Mouse (Mus musculus) c-Kit-positive CD71-negative TER-119-negative erythroid progenitor cells, embryonic 14.5 days (primary cell): Measurements from ENCODE around the gene Ifitm2.
A peak's percentile ranks its signal among the peaks of the same experiment; 100 is the strongest.

ENCODE experiments used
- DNase-seq: peaks from one replicate; pipeline ENCODE4 v3.0.0-alpha.2; 2013; ENCODE audit warnings: low read depth

The Ifitm2 gene

DNA sequence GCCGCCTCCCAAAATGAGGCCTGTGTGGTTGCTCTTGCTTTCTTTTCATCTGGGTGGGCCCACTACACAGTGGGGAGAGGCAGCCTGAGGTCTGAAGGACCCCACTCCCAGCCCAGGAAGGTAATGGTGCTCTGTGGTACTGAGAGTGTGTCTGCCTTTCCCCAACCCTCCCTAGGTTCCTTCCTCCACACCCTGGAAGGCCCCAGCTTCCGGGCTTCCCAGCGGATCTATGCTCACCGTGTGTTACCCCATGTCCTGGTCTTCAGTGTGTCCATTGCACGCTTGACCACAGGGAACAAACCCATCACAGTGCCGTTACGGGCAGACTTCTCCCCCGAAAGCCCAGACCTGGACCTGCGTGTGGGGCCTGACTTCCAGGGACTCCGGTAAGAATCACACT, 13.0 kb downstream of the Ifitm2 start:
- DNase-seq: no peak

DNA sequence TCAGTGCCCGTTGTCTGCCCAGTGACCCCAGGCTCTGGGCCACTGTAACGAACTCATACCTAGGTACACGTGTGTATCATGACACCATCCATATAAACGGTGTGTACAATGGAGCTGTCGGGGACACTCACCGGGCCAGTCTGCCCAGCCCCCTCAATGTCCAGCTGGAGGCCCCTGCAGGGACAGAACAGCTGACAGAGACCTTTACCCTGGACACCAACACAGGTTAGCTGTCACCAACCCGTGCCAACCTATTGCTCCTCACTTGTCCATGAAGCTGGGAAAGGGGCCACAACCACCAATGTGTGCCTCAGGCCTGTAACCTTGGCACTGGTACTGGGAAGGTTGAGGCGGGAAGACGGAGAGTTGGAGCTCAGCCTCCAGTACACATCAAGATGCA, 13.4 kb downstream of the Ifitm2 start:
- no peak for DNase-seq

DNA sequence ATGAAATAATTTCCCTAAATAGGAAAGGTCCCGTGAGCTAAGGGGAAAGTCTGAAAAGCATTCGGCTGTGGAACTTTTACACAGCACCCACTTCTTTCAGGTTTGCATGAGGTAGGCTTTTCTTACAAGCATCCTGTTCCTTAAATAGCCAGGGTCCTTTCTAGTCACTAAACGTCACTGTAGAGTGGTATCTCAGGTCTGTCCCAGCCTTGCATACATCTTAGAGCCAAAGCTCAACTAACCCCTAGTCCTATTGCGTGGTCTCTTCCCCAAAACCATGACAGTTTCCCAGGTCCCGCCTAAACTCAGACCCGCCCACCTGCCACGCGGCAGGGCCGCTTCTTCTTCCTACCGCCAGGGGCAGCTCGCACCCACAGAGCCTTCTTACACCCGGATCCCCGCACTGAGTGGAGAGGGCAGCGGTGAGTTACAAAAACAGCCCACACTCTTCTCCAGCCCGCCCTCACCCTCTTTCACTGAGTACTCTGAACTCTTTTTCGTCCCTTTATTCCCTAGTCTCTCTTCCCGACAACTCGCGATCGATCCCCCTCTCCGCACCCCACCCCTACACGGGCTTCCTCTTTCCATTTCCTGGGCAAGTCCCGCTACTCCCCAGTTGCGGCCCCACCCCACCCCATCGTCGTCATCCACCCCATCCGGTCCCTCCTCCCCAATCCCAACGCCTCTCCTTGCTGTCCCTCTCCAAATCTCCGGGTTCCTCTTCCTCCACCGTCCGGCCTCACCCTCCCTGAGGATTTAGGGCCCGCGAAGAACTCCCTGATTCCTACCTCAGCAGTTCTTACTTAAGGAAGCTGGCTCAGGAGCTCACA, 14.3 kb downstream of the Ifitm2 start, which contains the start of gene Pgghg:
TSS of gene Pgghg (plus strand) at position 170 of the 830 bp plus-strand sequence.
- peak; percentile 69 for DNase-seq

DNA sequence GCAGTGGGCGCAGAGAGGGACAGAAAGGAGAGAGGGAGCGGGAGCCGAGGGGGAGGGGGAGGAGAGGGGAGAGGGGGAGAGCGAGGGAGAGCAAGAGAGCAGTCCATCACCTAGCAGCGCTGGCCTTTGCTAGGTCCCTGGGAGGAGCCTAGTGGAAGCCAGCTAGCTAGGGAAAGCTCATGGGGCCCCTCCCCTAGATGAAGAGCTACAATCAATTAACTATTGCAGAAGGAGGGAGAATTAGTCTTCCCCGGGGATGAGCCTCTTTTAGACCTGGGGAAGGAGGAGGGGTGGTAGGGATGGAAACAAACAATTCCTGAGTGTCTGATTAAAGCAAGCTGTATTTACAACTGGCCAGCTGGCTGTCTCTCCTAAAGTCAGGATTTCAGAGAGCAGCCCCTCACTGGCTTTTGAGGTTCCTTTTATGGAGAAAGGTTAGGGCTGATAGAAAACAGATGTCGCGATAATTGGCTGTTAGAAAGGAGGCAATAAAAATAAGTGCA, 16.1 kb downstream of the Ifitm2 start:
- no peak for DNase-seq

DNA sequence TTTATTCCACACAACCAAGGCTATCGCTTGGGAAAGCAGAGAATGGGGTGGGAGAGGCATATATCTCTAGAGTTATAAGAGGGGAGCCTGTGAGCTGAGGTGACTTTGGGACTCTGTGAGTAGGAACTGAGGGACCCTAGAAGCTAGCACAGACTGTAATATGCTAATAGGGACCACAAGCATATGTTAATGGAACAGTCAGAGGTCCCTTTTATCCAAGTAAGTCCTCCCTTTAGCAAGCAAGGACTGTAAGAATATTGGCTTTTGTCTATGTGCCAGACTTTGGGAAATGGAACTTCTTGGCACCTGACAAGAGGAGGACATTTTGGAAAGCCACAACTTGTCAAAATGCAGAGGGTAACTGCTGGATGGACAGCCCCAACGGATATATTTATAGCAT, 16.9 kb downstream of the Ifitm2 start:
- no peak for DNase-seq

GRCm38 (mm10) chr7:140938436-140938835, 17.4 kb downstream of the Ifitm2 start:
- no peak for DNase-seq

- no peak for DNase-seq
These were observed 28.6 kb downstream of the Ifitm2 start for GRCm38 (mm10) chr7:140927181-140927580.

- no peak for DNase-seq
These were observed 32.6 kb downstream of the Ifitm2 start for GRCm38 (mm10) chr7:140923070-140923775.

GRCm38 (mm10) chr7:140922398-140923069, 33.3 kb downstream of the Ifitm2 start:
- DNase-seq: no peak

GRCm38 (mm10) chr7:140921225-140921975, 34.4 kb downstream of the Ifitm2 start:
- no peak for DNase-seq

DNA sequence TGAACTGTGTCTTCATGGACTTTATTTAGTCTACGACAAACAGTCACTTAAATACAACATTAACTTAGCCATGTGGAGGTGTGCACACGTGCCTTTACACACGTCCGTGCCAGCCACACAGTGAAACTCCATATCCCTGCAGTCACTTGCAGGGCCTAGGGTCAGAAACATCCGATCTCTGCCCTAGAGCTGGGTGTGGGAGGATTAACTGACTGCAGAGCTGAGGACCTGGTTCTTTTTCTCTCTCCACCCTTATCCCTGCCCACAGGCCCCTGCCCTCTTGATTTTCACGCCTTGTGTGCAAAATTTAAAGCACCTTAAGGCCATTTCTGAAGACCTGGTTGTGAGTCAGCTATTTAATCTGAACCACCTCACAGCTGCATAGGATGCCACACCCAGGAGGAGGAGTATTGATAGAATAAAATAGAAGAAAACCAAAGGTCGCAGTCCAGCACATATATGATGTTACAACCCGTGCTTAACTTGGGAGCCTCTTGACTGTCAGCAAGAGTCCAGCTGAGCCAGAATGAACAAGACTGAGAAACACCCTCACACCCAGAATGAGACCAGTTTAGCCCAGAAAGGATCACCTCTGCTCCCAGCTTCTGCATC, 35.3 kb downstream of the Ifitm2 start, which contains the start of gene Nlrp6:
TSS of gene Nlrp6 (plus strand) at position 485 of the 612 bp plus-strand sequence.
- no peak for DNase-seq

DNA sequence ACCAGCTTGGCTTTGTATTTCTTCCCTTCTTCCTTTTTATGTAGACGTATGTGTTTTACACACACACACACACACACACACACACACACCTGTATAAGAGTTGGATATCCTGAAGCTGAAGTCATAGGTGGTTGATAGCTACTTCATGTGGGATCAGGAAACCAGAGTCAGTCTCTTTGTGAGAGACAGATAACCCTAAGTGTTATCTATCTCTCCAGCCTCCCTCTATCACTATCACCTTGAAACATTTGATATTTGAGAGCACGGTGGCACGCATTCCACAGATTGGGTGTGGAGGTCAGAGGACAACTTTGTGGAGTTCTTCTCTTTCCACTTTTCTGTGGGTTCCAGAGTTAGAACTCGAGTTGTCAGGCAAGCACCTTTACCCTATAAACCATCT, 35.9 kb downstream of the Ifitm2 start:
- DNase-seq: no peak

DNA sequence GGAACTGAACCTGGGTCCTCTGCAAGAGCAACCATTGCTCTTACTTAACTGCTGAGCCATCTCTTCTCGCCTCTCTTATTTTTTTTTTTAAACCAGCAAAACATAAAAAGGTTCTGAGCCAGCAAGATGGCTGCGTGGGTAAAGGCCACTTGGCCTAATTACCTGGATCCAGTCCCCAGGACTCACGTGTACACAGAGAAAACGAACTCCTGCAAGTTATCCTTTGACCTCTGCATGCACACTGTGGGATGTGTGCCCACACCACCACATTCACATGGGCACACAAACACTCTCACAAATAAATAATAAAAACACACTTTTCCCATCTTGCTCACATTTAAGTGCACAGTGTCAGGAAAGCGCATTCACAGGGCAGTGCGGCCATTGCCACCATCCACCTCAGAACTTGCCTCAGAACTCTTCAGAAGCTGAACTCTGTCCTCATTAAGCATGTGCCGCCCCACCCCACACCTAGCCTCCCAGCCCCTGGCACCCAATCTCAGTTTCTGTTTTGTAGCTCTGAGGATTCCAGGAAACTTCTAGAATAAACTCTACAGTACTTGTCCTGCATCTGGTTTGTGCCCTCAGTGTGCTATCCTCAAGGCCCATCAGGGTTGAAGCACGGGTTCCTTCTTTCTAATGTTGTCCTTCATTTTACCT, 41.6 kb downstream of the Ifitm2 start:
- no peak for DNase-seq

GRCm38 (mm10) chr7:140912846-140913482, 42.8 kb downstream of the Ifitm2 start:
- no peak for DNase-seq

DNA sequence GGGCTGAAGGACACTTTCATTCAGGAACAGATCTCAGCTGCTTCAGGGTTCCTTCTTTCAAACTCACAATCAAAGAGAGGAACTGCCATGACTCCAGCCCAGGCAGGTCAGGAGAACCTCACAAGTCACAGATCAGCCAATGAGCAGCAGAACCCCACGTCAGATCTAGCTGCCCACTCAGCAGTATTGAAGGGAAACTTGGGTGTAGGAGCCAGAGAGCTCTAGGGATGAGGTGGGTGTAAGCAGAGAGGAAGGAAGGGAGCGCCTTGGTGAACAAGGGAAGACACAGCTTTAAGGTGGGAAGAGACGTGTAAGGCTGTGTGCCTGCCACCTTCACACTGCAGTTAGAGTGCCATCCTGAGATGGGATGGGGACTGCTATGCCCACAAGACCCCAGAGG, 43.5 kb downstream of the Ifitm2 start:
- no peak for DNase-seq

DNA sequence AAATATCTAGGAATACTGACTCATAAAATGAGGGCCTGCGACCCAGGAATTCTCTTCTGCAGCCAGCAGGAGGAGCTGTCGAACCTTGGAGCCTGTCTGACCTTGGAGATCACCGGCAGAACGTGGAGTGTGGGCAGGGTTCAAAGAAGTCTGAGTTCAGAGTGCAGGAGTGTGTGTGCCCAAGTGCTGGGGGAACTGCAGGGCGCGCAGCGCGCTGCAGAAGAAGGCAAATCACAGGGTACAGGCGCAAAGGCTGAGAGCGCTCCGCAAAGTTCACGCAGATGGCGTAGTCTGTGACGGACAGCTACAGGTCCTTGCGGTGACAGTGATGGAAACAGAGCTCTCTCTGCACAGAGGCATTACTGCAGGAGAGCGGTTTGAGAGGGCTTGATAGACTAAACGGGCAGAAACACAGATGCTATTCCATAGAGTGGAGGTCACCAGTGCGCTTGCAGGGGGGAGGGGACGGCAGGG, 47.1 kb downstream of the Ifitm2 start:
- peak; percentile 76 for DNase-seq

DNA sequence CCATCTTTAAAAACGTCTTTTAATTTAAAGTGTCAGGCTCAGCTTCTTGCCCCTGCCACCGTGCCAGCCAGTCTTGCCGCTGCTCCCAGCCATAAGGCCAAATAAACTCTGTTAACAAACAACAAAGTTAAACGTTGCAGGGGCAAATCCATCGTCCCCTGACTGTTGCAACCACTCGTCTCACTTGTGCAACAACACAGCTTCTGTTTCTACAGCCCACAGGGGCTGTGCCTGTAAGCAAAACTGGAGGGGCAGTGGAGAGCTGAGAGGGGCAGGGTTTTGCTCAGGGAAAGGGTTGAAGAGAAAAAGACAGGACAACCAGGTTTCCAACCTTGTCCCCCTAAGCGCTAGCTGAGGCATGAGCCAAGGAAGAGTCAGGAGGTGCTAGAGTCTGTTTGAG, 47.6 kb downstream of the Ifitm2 start:
- DNase-seq: no peak

GRCm38 (mm10) chr7:140907697-140908096, 48.1 kb downstream of the Ifitm2 start:
- no peak for DNase-seq

DNA sequence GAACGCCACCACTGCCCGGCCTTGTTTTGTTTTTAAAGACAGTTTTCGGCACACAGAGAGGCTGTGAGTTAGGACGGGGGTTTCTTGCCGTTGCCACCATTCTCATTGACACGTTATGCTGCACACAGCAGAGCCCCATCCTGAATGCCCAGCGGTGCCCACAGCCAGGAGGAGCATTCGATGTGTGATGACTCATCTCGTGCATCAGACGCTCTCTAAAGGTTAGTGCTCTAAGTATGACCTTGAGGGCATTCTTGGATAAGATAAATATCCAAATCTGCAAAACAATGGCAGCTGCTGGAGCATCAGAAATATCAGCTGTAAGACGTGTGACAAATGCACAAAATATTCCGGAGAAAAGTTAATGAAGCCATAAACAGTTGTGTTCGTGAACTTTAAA, 48.7 kb downstream of the Ifitm2 start:
- no peak for DNase-seq

DNA sequence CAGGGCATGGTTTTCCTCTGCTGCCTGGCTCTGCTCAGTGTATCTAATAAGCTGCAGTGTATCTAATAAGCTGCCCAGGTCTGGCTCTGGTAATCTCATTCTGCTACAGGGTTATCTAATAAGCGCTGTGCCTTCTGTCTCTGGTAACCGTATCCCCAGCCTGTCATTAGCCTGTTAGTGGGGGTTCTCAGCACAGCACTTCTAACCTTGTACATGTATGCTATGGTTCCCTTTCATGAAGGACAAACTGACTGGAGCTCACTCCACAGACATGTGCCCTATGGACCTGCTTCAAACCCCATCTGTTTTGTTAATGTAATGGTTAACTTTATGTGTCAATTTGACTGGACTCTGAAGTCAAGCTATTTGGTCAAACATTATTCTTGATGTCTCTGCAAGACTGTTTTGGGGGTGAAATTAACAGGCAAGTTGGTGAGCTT, 50.1 kb downstream of the Ifitm2 start:
- no peak for DNase-seq
